Mouse (Mus musculus): ENCODE data around the gene Ppp1r12a. TPM values are rescaled to one million over a fixed set of nuclear protein-coding genes. Genes with fewer than 3 reads are reported as not detected.

The Ppp1r12a gene
- 191 TPM for total RNA-seq (2023)

GRCm38 (mm10) chr10:108161261-108162256, at the start of gene Ppp1r12a:
TSS of gene Ppp1r12a (plus strand) at chr10:108162193.

GRCm38 (mm10) chr10:108331784-108332561, 170.0 kb downstream of the Ppp1r12a start, which contains the start of gene Pawr:
TSS of gene Pawr (plus strand) at chr10:108332121.

Other genes with a start within 250 kb of the Ppp1r12a start
- gene Pawr, start 169.9 kb downstream of the Ppp1r12a start, total RNA-seq (2023): 0.68 TPM